Mouse (Mus musculus): ENCODE measurements around the gene Prm2. TPM values are rescaled to one million over a fixed set of nuclear protein-coding genes. Genes with fewer than 3 reads are reported as not detected.

Prm2 gene
- polyA plus RNA-seq, 1 experiment = not detected

GRCm38 (mm10) chr16:10821387-10821786 lies 25.5 kb upstream of the Prm2 start:
- TF ChIP-seq GATA1 (IDR thresholded peaks at IDR 0.05; ENCODE audit: low read length) = no peak

- no peak for TF ChIP-seq GATA1 (IDR thresholded peaks at IDR 0.05; ENCODE audit: low read length)
Observed at GRCm38 (mm10) chr16:10819966-10820365, 24.0 kb upstream of the Prm2 start.

DNA sequence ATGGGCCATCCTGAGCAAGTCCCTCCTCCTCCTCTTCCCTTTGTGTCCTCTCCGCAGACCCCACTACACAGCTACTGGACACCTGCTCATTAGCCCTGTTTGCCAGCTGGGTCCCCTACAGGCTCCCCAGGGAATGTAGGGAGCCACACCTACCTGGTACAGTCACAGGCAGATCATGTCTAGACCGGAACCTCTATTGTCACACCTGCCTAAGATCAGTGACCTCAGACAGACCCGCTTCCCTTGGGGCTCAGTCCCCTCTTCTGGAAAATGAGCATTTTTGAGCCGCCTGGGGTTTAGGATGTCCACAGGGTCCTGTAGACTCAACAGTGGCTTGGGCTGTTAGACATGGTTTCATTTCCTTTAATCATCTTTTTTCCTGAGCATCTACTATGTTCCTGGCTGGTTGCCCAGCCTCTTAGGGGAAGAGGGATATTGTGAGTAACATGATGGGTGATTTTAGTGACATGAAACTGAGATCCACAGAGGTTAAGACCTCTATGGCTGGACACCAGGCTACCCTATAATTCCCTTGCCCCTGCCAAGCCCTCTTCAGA lies 22.7 kb upstream of the Prm2 start:
- TF ChIP-seq GATA1 (IDR thresholded peaks at IDR 0.05; ENCODE audit: low read length) = no peak

GRCm38 (mm10) chr16:10814864-10815263 lies 18.9 kb upstream of the Prm2 start:
- TF ChIP-seq GATA1 (IDR thresholded peaks at IDR 0.05; ENCODE audit: low read length) = no peak

DNA sequence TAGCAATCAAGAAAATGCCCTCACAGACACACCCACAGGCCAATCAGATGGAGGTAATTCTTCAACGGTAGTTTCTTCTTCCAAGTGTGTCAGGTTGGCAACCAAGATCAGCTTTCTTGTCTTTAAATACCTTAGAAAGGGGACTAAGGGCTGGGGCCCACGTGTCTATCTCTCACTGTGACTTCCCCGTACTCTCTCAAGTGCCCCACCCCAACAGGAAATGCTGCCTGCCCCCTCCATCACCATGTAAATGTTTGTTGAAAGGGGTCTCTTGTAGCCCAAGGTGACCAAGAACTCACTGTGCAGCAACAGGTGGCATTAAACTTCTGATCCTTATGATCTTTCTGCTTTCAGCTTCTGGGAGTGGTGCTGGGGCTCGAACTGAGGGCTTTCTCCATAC lies 17.8 kb upstream of the Prm2 start:
- TF ChIP-seq GATA1 (IDR thresholded peaks at IDR 0.05; ENCODE audit: low read length) = no peak

DNA sequence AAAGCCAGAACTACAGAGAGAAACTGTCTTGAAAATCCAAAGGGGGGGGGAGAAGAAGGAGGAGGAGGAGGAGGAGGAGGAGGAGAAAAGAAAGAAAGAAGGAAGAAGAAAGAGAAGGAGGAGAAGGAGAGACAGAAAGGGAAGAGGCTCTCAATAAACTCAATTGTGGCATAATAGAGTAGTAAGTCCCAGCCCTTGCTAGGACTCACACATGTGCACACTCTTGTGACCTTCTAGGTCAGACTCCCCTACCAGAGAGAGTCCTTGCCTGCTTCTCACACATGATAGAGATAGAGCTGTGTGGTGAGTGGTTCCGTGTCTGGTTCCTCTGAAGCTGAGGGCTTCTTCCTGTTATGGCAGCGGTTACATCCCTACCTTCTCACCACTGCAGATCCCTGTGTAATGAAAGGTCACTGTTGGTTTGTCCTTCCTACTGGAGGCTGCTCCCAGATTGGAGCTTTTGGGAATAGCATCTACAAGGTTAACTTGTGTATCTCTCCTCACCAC lies 17.0 kb upstream of the Prm2 start, which contains the start of gene Gm11172:
TSS of gene Gm11172 (plus strand) at position 51 of the 507 bp plus-strand sequence.
- no peak for TF ChIP-seq GATA1 (IDR thresholded peaks at IDR 0.05; ENCODE audit: low read length)

DNA sequence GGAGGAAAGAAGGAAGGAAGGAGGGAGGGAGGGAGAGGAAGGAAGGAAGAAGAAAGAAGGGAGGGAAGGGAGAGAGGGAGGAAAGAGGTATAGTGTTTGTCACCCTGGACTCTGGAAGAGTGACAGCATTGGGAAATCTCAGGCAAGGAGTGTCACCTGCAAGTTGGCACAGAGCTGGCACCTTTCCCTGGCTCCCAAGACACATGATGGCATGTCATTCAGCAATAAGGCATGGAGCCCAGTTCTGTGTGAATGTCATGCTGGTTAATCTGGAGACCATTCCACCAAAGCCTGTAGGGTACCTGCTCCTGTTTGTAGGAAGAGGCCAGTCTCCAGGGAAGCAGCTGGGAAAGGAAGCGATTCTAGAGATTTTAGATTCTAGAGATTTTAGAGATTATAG lies 14.4 kb upstream of the Prm2 start:
- TF ChIP-seq GATA1 (IDR thresholded peaks at IDR 0.05; ENCODE audit: low read length) = no peak

- no peak for TF ChIP-seq GATA1 (IDR thresholded peaks at IDR 0.05; ENCODE audit: low read length)
Observed at GRCm38 (mm10) chr16:10805789-10806527, 10.0 kb upstream of the Prm2 start, which contains the start of gene Prm1. TSS of gene Prm1 (minus strand) at chr16:10805839.

DNA sequence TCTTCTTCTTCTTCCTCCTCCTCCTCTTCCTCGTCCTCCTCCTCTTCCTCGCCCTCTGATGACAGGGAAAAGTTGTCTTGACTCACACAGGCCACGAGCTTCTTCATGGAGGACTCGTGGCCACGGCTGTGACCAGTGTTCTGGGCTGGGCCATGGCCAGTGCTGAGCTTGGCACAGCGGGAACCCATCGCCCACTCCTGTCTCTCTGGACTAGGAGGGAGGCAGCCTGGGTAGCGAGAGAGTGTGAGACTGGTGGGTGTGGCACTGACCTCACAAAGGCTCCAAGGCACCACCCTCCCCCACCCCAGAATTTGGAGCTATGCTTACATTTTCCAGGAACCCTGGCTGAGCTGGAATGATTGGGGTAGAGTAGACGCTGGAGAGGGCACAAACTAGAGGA lies 5.2 kb downstream of the Prm2 start, which contains the start of gene Prm3:
TSS of gene Prm3 (minus strand) at position 213 of the 400 bp plus-strand sequence.
- no peak for TF ChIP-seq GATA1 (IDR thresholded peaks at IDR 0.05; ENCODE audit: low read length)

DNA sequence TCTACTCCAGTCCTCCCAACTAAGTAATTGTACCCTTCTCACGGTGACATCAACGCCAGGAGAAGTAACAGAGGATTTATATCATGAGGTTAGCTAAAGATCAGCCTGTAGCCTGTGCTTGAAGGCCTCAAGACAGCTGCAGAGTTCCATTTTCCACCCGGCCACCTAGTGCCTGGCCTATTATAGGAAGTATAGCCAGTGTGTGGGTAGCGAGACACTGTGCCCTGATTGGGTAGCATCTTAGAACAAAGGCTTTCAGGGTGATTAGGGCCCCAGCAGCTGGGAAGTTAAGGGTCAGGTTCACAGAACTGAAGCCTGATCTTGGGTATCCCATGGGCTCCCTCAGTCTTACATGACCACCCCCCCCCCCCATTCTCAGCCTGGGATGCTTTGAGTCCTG lies 7.1 kb downstream of the Prm2 start:
- no peak for TF ChIP-seq GATA1 (IDR thresholded peaks at IDR 0.05; ENCODE audit: low read length)

GRCm38 (mm10) chr16:10788271-10788670 lies 7.7 kb downstream of the Prm2 start, which contains the start of gene Tnp2:
TSS of gene Tnp2 (minus strand) at chr16:10788660.
- TF ChIP-seq GATA1 (IDR thresholded peaks at IDR 0.05; ENCODE audit: low read length) = no peak

- TF ChIP-seq GATA1 (IDR thresholded peaks at IDR 0.05; ENCODE audit: low read length) = no peak
Observed at GRCm38 (mm10) chr16:10787548-10788058, 8.3 kb downstream of the Prm2 start.

DNA sequence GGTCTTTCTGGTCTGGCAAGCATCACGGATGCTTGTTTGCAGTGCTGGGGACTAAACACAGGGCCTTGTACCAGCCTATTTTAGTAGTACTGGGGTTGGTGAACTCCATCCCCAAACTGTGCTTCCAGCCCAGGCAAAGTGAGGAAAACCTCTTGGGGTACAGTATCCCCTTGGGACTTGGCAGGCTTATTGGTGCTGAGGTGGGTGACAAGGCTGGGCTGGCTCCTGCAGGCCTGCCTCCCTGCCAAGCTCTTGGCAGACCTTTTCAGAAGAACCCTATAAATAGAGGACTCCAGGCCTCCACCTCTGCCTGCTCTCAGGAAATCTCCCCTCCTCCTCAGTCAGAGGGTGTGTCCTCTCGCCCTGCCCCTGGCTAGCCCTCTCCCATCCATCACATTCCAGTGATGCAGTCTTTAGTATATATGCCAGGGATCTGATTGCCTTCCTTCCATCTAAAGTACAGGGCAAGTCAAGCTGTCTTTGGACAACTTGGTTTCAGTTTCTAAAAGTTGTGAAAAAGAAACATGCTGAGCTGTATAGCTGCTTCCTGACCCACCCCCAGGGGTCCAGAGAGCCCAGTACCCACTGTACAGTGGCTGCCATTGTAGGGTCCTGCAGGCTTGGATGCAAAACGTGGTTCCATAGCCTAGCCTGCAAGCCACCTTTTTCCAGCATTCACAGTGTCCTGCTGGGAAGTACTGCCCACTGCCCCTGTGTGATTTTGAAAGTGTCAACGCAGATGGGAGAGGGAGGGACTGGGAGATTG lies 9.0 kb downstream of the Prm2 start:
- no peak for TF ChIP-seq GATA1 (IDR thresholded peaks at IDR 0.05; ENCODE audit: low read length)

GRCm38 (mm10) chr16:10786288-10786687 lies 9.6 kb downstream of the Prm2 start:
- TF ChIP-seq GATA1 (IDR thresholded peaks at IDR 0.05; ENCODE audit: low read length) = no peak

DNA sequence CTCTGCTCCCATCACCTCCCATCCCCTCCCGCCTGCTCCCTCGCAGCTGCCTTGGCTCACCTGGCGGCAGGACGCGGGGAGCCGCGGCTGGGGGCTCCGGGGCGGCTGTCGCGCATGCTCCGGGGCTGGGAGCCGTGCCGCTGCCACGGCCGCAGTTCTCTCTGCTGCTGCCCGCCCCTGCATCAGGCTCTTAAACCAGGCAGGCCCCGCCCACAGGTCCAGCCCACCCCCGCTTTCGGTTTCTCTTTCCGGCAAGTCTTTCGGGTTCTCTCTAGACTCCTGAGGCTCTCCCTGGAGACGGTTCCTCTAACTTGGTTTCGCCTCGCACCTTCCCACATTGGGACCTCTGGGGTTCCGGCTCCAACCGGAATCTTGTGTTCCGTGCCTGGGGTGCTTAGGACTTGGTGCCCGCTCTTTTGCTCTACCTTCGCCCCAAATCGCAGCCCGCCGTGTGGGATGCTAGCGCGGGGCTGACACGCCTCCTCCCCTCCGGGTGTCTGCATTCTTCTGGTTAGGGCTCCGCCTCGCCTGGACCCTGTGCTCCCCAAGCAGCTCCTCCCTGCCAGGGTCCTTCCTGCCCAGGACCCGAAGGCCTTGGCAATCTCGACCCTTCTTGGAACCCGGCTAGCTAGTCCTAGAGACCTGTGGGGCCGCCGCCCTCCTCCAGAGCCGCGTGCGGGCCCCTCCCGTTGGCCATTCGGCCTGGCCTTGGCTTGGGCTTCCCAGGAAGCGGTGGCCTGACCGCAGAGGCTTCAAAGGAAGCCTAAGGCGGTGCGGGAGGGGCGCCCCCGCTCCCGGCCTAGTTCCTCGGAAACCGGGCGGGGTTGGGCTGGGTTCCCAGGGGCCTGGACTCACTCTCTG lies 10.3 kb downstream of the Prm2 start, which contains the start of gene Socs1:
TSS of gene Socs1 (minus strand) at position 166 of the 861 bp plus-strand sequence.
- TF ChIP-seq GATA1 (IDR thresholded peaks at IDR 0.05; ENCODE audit: low read length) = no peak

All from G1E-ER4 (cell line).